Mouse (Mus musculus): ENCODE measurements at regions not wholly inside any gene's neighbourhood (a gene's known extent, or its start where the extent isn't known, plus 50 kb on each side); places are given as distances from the start of the nearest gene placed in this dataset.

- H3K27me3 ChIP-seq (ENCODE audit: control insufficient read depth, insufficient read depth, low read depth, low read length): no peaks in the 10 kb centered on the region
- H3K9me3 ChIP-seq (ENCODE audit: control insufficient read depth, low read length): no peaks in the 10 kb centered on the region
- no peaks in the 10 kb centered on the region for H3K36me3 ChIP-seq (ENCODE audit: control insufficient read depth, insufficient read depth, low read length)
- ATAC-seq (ENCODE audit: low read depth): no peak
- 72% methylated on average over 3 of the region's 3 CpGs for WGBS
- no peak overlapping the region for H3K27ac ChIP-seq (ENCODE audit: low read length)
- H3K4me3 ChIP-seq (ENCODE audit: low read length): no peak overlapping the region
- H3K4me2 ChIP-seq (ENCODE audit: low read depth, low read length): no peak overlapping the region
- H3K4me1 ChIP-seq (replicated peaks; ENCODE audit: control insufficient read depth, insufficient read depth, low read length): no peaks in the 10 kb centered on the region
- no peak overlapping the region for H3K9ac ChIP-seq (ENCODE audit: low read length)
These were observed 130.6 kb upstream of the Sem1 start for GRCm38 (mm10) chr6:6709057-6709456.

- H3K4me2 ChIP-seq (ENCODE audit: low read depth, low read length): no peak overlapping the region
- no peaks in the 10 kb centered on the region for H3K9me3 ChIP-seq (ENCODE audit: control insufficient read depth, low read length)
- ATAC-seq (ENCODE audit: low read depth): no peak
- no peak overlapping the region for H3K27ac ChIP-seq (ENCODE audit: low read length)
- H3K9ac ChIP-seq (ENCODE audit: low read length): no peak overlapping the region
- H3K4me1 ChIP-seq (replicated peaks; ENCODE audit: control insufficient read depth, insufficient read depth, low read length): no peaks in the 10 kb centered on the region
- H3K27me3 ChIP-seq (ENCODE audit: control insufficient read depth, insufficient read depth, low read depth, low read length): no peaks in the 10 kb centered on the region
- no peak overlapping the region for H3K4me3 ChIP-seq (ENCODE audit: low read length)
- no peaks in the 10 kb centered on the region for H3K36me3 ChIP-seq (ENCODE audit: control insufficient read depth, insufficient read depth, low read length)
- WGBS: 75% methylated on average over 3 of the region's 3 CpGs
These were observed 132.9 kb upstream of the Dlx6 start for GRCm38 (mm10) chr6:6730259-6730658.

GRCm38 (mm10) chr6:6745394-6745793, 117.7 kb upstream of the Dlx6 start:
- WGBS: 54% methylated on average over 3 of the region's 3 CpGs
- H3K27ac ChIP-seq (ENCODE audit: low read length): no peak overlapping the region
- ATAC-seq (ENCODE audit: low read depth): no peak
- no peaks in the 10 kb centered on the region for H3K27me3 ChIP-seq (ENCODE audit: control insufficient read depth, insufficient read depth, low read depth, low read length)
- no peaks in the 10 kb centered on the region for H3K36me3 ChIP-seq (ENCODE audit: control insufficient read depth, insufficient read depth, low read length)
- H3K9me3 ChIP-seq (ENCODE audit: control insufficient read depth, low read length): no peaks in the 10 kb centered on the region
- H3K4me3 ChIP-seq (ENCODE audit: low read length): no peak overlapping the region
- no peak overlapping the region for H3K9ac ChIP-seq (ENCODE audit: low read length)
- no peak overlapping the region for H3K4me2 ChIP-seq (ENCODE audit: low read depth, low read length)
- no peaks in the 10 kb centered on the region for H3K4me1 ChIP-seq (replicated peaks; ENCODE audit: control insufficient read depth, insufficient read depth, low read length)

- no peaks in the 10 kb centered on the region for H3K4me1 ChIP-seq (replicated peaks; ENCODE audit: control insufficient read depth, insufficient read depth, low read length)
These were observed 84.0 kb upstream of the Dlx6 start for GRCm38 (mm10) chr6:6779157-6779556.

GRCm38 (mm10) chr6:6781556-6781955, 81.6 kb upstream of the Dlx6 start:
- Histone ChIP-seq H3K4me3 (ENCODE audit: low read length) (no peak overlapping the region), H3K9ac (ENCODE audit: low read length) (no peak overlapping the region), H3K9me3 (ENCODE audit: control insufficient read depth, low read length) (no peaks in the 10 kb centered on the region), H3K4me1 (replicated peaks; ENCODE audit: control insufficient read depth, insufficient read depth, low read length) (no peaks in the 10 kb centered on the region), H3K27me3 (ENCODE audit: control insufficient read depth, insufficient read depth, low read depth, low read length) (no peaks in the 10 kb centered on the region), H3K27ac (ENCODE audit: low read length) (no peak overlapping the region), H3K36me3 (ENCODE audit: control insufficient read depth, insufficient read depth, low read length) (no peaks in the 10 kb centered on the region), H3K4me2 (ENCODE audit: low read depth, low read length) (no peak overlapping the region)
- 41% methylated on average over 3 of the region's 3 CpGs for WGBS
- no peak for ATAC-seq (ENCODE audit: low read depth)

More at GRCm38 (mm10) chr6:6779157-6779556, 84.0 kb upstream of the Dlx6 start:
- Histone ChIP-seq H3K36me3 (ENCODE audit: control insufficient read depth, insufficient read depth, low read length) (no peaks in the 10 kb centered on the region), H3K4me3 (ENCODE audit: low read length) (no peak overlapping the region), H3K27me3 (ENCODE audit: control insufficient read depth, insufficient read depth, low read depth, low read length) (no peaks in the 10 kb centered on the region), H3K9ac (ENCODE audit: low read length) (no peak overlapping the region), H3K9me3 (ENCODE audit: control insufficient read depth, low read length) (no peaks in the 10 kb centered on the region), H3K4me2 (ENCODE audit: low read depth, low read length) (no peak overlapping the region), H3K27ac (ENCODE audit: low read length) (no peak overlapping the region)
- 38% methylated on average over 1 of the region's 1 CpGs for WGBS
- ATAC-seq (ENCODE audit: low read depth): no peak

- peak; percentile 70; the same call in 1 of the 2 replicates for ATAC-seq (ENCODE audit: low read depth)
These were observed 77.1 kb upstream of the Dlx6 start for GRCm38 (mm10) chr6:6785939-6786490.

GRCm38 (mm10) chr6:6787490-6787889, 75.6 kb upstream of the Dlx6 start:
- Histone ChIP-seq H3K9me3 (ENCODE audit: control insufficient read depth, low read length) (no peaks in the 10 kb centered on the region), H3K4me3 (ENCODE audit: low read length) (no peak overlapping the region), H3K36me3 (ENCODE audit: control insufficient read depth, insufficient read depth, low read length) (no peaks in the 10 kb centered on the region), H3K4me2 (ENCODE audit: low read depth, low read length) (no peak overlapping the region), H3K9ac (ENCODE audit: low read length) (no peak overlapping the region), H3K4me1 (replicated peaks; ENCODE audit: control insufficient read depth, insufficient read depth, low read length) (no peaks in the 10 kb centered on the region), H3K27me3 (ENCODE audit: control insufficient read depth, insufficient read depth, low read depth, low read length) (no peaks in the 10 kb centered on the region), H3K27ac (ENCODE audit: low read length) (no peak overlapping the region)
- WGBS: 24% methylated on average over 4 of the region's 4 CpGs
- peak; percentile 64; the same call in 1 of the 2 replicates for ATAC-seq (ENCODE audit: low read depth)

More at GRCm38 (mm10) chr6:6785939-6786490, 77.1 kb upstream of the Dlx6 start:
- Histone ChIP-seq H3K4me1 (replicated peaks; ENCODE audit: control insufficient read depth, insufficient read depth, low read length) (no peaks in the 10 kb centered on the region), H3K36me3 (ENCODE audit: control insufficient read depth, insufficient read depth, low read length) (no peaks in the 10 kb centered on the region), H3K4me3 (ENCODE audit: low read length) (no peak overlapping the region), H3K4me2 (ENCODE audit: low read depth, low read length) (no peak overlapping the region), H3K27me3 (ENCODE audit: control insufficient read depth, insufficient read depth, low read depth, low read length) (no peaks in the 10 kb centered on the region), H3K9me3 (ENCODE audit: control insufficient read depth, low read length) (no peaks in the 10 kb centered on the region), H3K27ac (ENCODE audit: low read length) (no peak overlapping the region), H3K9ac (ENCODE audit: low read length) (no peak overlapping the region)
- 14% methylated on average over 1 of the region's 1 CpGs for WGBS

- no peaks in the 10 kb centered on the region for H3K36me3 ChIP-seq (ENCODE audit: control insufficient read depth, insufficient read depth, low read length)
- no peak overlapping the region for H3K27ac ChIP-seq (ENCODE audit: low read length)
- H3K4me2 ChIP-seq (ENCODE audit: low read depth, low read length): no peak overlapping the region
- no peak overlapping the region for H3K4me3 ChIP-seq (ENCODE audit: low read length)
- no peak overlapping the region for H3K9ac ChIP-seq (ENCODE audit: low read length)
- H3K27me3 ChIP-seq (ENCODE audit: control insufficient read depth, insufficient read depth, low read depth, low read length): no peaks in the 10 kb centered on the region
- peak; percentile 51 for ATAC-seq (ENCODE audit: low read depth)
- WGBS: 33% methylated on average over 6 of the region's 6 CpGs
- H3K4me1 ChIP-seq (replicated peaks; ENCODE audit: control insufficient read depth, insufficient read depth, low read length): no peaks in the 10 kb centered on the region
- no peaks in the 10 kb centered on the region for H3K9me3 ChIP-seq (ENCODE audit: control insufficient read depth, low read length)
These were observed 68.7 kb upstream of the Dlx6 start for GRCm38 (mm10) chr6:6794320-6795018.

GRCm38 (mm10) chr6:6800377-6800776, 62.8 kb upstream of the Dlx6 start:
- Histone ChIP-seq H3K36me3 (ENCODE audit: control insufficient read depth, insufficient read depth, low read length) (no peaks in the 10 kb centered on the region), H3K4me1 (replicated peaks; ENCODE audit: control insufficient read depth, insufficient read depth, low read length) (no peaks in the 10 kb centered on the region), H3K4me3 (ENCODE audit: low read length) (no peak overlapping the region), H3K4me2 (ENCODE audit: low read depth, low read length) (no peak overlapping the region), H3K9me3 (ENCODE audit: control insufficient read depth, low read length) (no peaks in the 10 kb centered on the region), H3K9ac (ENCODE audit: low read length) (no peak overlapping the region), H3K27me3 (ENCODE audit: control insufficient read depth, insufficient read depth, low read depth, low read length) (no peaks in the 10 kb centered on the region), H3K27ac (ENCODE audit: low read length) (no peak overlapping the region)
- ATAC-seq (ENCODE audit: low read depth): no peak
- WGBS: 81% methylated on average over 2 of the region's 2 CpGs
